In the genomic region with DNA sequence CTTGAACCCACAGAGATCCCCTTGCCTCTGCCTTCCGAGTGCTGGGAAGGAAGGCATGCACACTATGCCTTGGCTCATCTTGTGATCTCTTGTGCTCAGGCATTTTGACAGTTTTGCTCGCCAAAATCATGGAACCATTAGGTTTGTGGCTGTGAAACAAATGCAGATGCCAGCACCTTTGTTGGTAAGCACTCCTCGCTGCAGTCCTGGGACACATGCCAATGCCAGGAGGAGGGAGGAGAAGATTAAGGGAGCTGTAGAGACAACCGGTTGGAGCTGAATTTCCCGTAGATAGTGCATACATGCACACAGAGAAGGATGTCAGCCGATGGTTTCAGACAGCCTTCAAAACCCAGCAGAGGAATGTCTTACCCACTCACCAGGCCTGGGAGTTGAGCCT, we compare ENCODE assay signal across 17 mouse cellular contexts.
DNase-seq lines count a peak whose midpoint lies in the region; ATAC-seq and TF ChIP-seq lines count a peak whose summit lies in the region.
"Had no signal": no experiment of that assay in that cellular context is flagged by ENCODE, and none has a peak within 500 bp of the region (broad histone marks: within the 10 kb centered on the region; RNA-seq: fewer than 3 reads in every experiment).

No protein-coding gene starts in this region.

- no peak overlapping the region for H3K4me2 ChIP-seq in embryonic facial prominence, embryonic 14.5 days (ENCODE audit: low read depth, low read length)
- H3K4me2 ChIP-seq in hindbrain, embryonic 15.5 days = no peak overlapping the region
- H3K4me2 ChIP-seq in neural tube, embryonic 14.5 days (ENCODE audit: low read depth, low read length) = no peak overlapping the region
- no peak overlapping the region for H3K4me2 ChIP-seq in neural tube, embryonic 15.5 days
- H3K4me2 ChIP-seq in forebrain, postnatal 0 days (ENCODE audit: low read depth) = no peak overlapping the region
- H3K4me2 ChIP-seq: embryonic facial prominence, embryonic 15.5 days; heart, embryonic 15.5 days; limb, embryonic 15.5 days; midbrain, embryonic 12.5 days; neural tube, embryonic 12.5 days had no signal

- H3K36me3 ChIP-seq in embryonic facial prominence, embryonic 14.5 days (ENCODE audit: control insufficient read depth, insufficient read depth, low read length) = no peaks in the 10 kb centered on the region
- H3K36me3 ChIP-seq in embryonic facial prominence, embryonic 10.5 days (replicated peaks) = no peaks in the 10 kb centered on the region
- H3K36me3 ChIP-seq in hindbrain, embryonic 15.5 days = no peaks in the 10 kb centered on the region
- H3K36me3 ChIP-seq in hindbrain, embryonic 10.5 days = no peaks in the 10 kb centered on the region
- H3K36me3 ChIP-seq in neural tube, embryonic 14.5 days (ENCODE audit: control insufficient read depth, insufficient read depth, low read length) = no peaks in the 10 kb centered on the region
- H3K36me3 ChIP-seq in neural tube, embryonic 15.5 days = no peaks in the 10 kb centered on the region
- no peaks in the 10 kb centered on the region for H3K36me3 ChIP-seq in forebrain, postnatal 0 days (ENCODE audit: insufficient read depth)
- H3K36me3 ChIP-seq: embryonic facial prominence, embryonic 15.5 days; heart, embryonic 15.5 days; limb, embryonic 15.5 days; midbrain, embryonic 12.5 days; neural tube, embryonic 12.5 days had no signal

- no peak overlapping the region for H3K4me3 ChIP-seq in embryonic facial prominence, embryonic 14.5 days (ENCODE audit: low read depth, low read length)
- no peak overlapping the region for H3K4me3 ChIP-seq in embryonic facial prominence, embryonic 10.5 days
- H3K4me3 ChIP-seq in hindbrain, embryonic 15.5 days = no peak overlapping the region
- H3K4me3 ChIP-seq in hindbrain, embryonic 10.5 days = no peak overlapping the region
- no peak overlapping the region for H3K4me3 ChIP-seq in neural tube, embryonic 14.5 days (ENCODE audit: low read depth, low read length)
- no peak overlapping the region for H3K4me3 ChIP-seq in neural tube, embryonic 15.5 days (replicated peaks)
- no peak overlapping the region for H3K4me3 ChIP-seq in forebrain, postnatal 0 days (ENCODE audit: low read depth, low read length)
- H3K4me3 ChIP-seq: embryonic facial prominence, embryonic 15.5 days; heart, embryonic 15.5 days; limb, embryonic 15.5 days; midbrain, embryonic 12.5 days; neural tube, embryonic 12.5 days had no signal

- H3K27ac ChIP-seq in embryonic facial prominence, embryonic 14.5 days (replicated peaks; ENCODE audit: low read depth, low read length) = no peak overlapping the region
- H3K27ac ChIP-seq in embryonic facial prominence, embryonic 10.5 days (replicated peaks) = no peak overlapping the region
- no peak overlapping the region for H3K27ac ChIP-seq in hindbrain, embryonic 15.5 days (replicated peaks)
- H3K27ac ChIP-seq in hindbrain, embryonic 10.5 days = no peak overlapping the region
- no peak overlapping the region for H3K27ac ChIP-seq in neural tube, embryonic 14.5 days (ENCODE audit: low read depth, low read length)
- H3K27ac ChIP-seq in neural tube, embryonic 15.5 days (replicated peaks) = no peak overlapping the region
- H3K27ac ChIP-seq in forebrain, postnatal 0 days (ENCODE audit: low read depth, low read length) = no peak overlapping the region
- H3K27ac ChIP-seq: embryonic facial prominence, embryonic 15.5 days; heart, embryonic 15.5 days; limb, embryonic 15.5 days; midbrain, embryonic 12.5 days; neural tube, embryonic 12.5 days had no signal

- no peak overlapping the region for H3K9ac ChIP-seq in embryonic facial prominence, embryonic 14.5 days (ENCODE audit: low read depth, low read length)
- H3K9ac ChIP-seq in hindbrain, embryonic 15.5 days = no peak overlapping the region
- no peak overlapping the region for H3K9ac ChIP-seq in neural tube, embryonic 14.5 days (replicated peaks; ENCODE audit: low read depth, low read length)
- H3K9ac ChIP-seq in neural tube, embryonic 15.5 days (replicated peaks) = no peak overlapping the region
- H3K9ac ChIP-seq in forebrain, postnatal 0 days = no peak overlapping the region
- H3K9ac ChIP-seq: embryonic facial prominence, embryonic 15.5 days; heart, embryonic 15.5 days; limb, embryonic 15.5 days; liver, postnatal 0 days; midbrain, embryonic 12.5 days; neural tube, embryonic 12.5 days had no signal

- H3K4me1 ChIP-seq in embryonic facial prominence, embryonic 14.5 days (ENCODE audit: control insufficient read depth, insufficient read depth, low read length) = no peaks in the 10 kb centered on the region
- H3K4me1 ChIP-seq in embryonic facial prominence, embryonic 10.5 days = no peaks in the 10 kb centered on the region
- H3K4me1 ChIP-seq in hindbrain, embryonic 15.5 days (replicated peaks) = no peaks in the 10 kb centered on the region
- H3K4me1 ChIP-seq in hindbrain, embryonic 10.5 days (replicated peaks) = no peaks in the 10 kb centered on the region; the same call in 1 of the 2 replicates
- H3K4me1 ChIP-seq in neural tube, embryonic 14.5 days (ENCODE audit: control insufficient read depth, insufficient read depth, low read length) = no peaks in the 10 kb centered on the region
- no peaks in the 10 kb centered on the region for H3K4me1 ChIP-seq in neural tube, embryonic 15.5 days
- no peaks in the 10 kb centered on the region for H3K4me1 ChIP-seq in forebrain, postnatal 0 days (ENCODE audit: insufficient read depth)
- H3K4me1 ChIP-seq: embryonic facial prominence, embryonic 15.5 days; limb, embryonic 15.5 days; midbrain, embryonic 12.5 days; neural tube, embryonic 12.5 days had no signal

- 60% methylated on average over 6 of the region's 6 CpGs for WGBS in embryonic facial prominence, embryonic 14.5 days
- 86% methylated on average over 6 of the region's 6 CpGs for WGBS in embryonic facial prominence, embryonic 10.5 days
- 55% methylated on average over 6 of the region's 6 CpGs for WGBS in hindbrain, embryonic 15.5 days
- WGBS in hindbrain, embryonic 10.5 days = 86% methylated on average over 6 of the region's 6 CpGs
- 71% methylated on average over 6 of the region's 6 CpGs for WGBS in neural tube, embryonic 14.5 days
- 71% methylated on average over 6 of the region's 6 CpGs for WGBS in neural tube, embryonic 15.5 days
- 28% methylated on average over 6 of the region's 6 CpGs for WGBS in forebrain, postnatal 0 days

- no peaks in the 10 kb centered on the region for H3K9me3 ChIP-seq in embryonic facial prominence, embryonic 14.5 days (ENCODE audit: control insufficient read depth, low read length)
- H3K9me3 ChIP-seq in embryonic facial prominence, embryonic 10.5 days = no peaks in the 10 kb centered on the region
- no peaks in the 10 kb centered on the region for H3K9me3 ChIP-seq in hindbrain, embryonic 15.5 days
- no peaks in the 10 kb centered on the region for H3K9me3 ChIP-seq in hindbrain, embryonic 10.5 days
- no peaks in the 10 kb centered on the region for H3K9me3 ChIP-seq in neural tube, embryonic 14.5 days (ENCODE audit: control insufficient read depth, low read length)
- H3K9me3 ChIP-seq in neural tube, embryonic 15.5 days (replicated peaks) = no peaks in the 10 kb centered on the region
- no peaks in the 10 kb centered on the region for H3K9me3 ChIP-seq in forebrain, postnatal 0 days (ENCODE audit: low read length)
- H3K9me3 ChIP-seq: embryonic facial prominence, embryonic 15.5 days; heart, embryonic 15.5 days; limb, embryonic 15.5 days; midbrain, embryonic 12.5 days; neural tube, embryonic 12.5 days had no signal

- H3K27me3 ChIP-seq in embryonic facial prominence, embryonic 14.5 days (replicated peaks; ENCODE audit: control insufficient read depth, insufficient read depth, low read length) = no peaks in the 10 kb centered on the region
- H3K27me3 ChIP-seq in embryonic facial prominence, embryonic 10.5 days (replicated peaks; ENCODE audit: low read depth, poor library complexity, severe bottlenecking) = no peaks in the 10 kb centered on the region
- H3K27me3 ChIP-seq in hindbrain, embryonic 15.5 days = no peaks in the 10 kb centered on the region
- H3K27me3 ChIP-seq in hindbrain, embryonic 10.5 days (ENCODE audit: insufficient read depth, poor library complexity, severe bottlenecking) = no peaks in the 10 kb centered on the region
- no peaks in the 10 kb centered on the region for H3K27me3 ChIP-seq in neural tube, embryonic 14.5 days (ENCODE audit: control insufficient read depth, insufficient read depth, low read length)
- no peaks in the 10 kb centered on the region for H3K27me3 ChIP-seq in neural tube, embryonic 15.5 days (replicated peaks)
- H3K27me3 ChIP-seq in forebrain, postnatal 0 days (ENCODE audit: insufficient read depth, low read length) = no peaks in the 10 kb centered on the region
- H3K27me3 ChIP-seq: embryonic facial prominence, embryonic 15.5 days; heart, embryonic 15.5 days; limb, embryonic 15.5 days; midbrain, embryonic 12.5 days; neural tube, embryonic 12.5 days; Patski had no signal

- 0 out of 2 replicates have a peak, but pooled peaks have one; percentile 41 for ATAC-seq in embryonic facial prominence, embryonic 14.5 days (ENCODE audit: low read depth)
- peak; percentile 51; the same call in 1 of the 2 replicates for ATAC-seq in hindbrain, embryonic 15.5 days (ENCODE audit: low FRiP score, low read depth)
- 0 out of 2 replicates have a peak, but pooled peaks have one; percentile 24 for ATAC-seq in neural tube, embryonic 14.5 days (ENCODE audit: low read depth)
- no peak for ATAC-seq in neural tube, embryonic 15.5 days (ENCODE audit: low FRiP score)
- ATAC-seq in forebrain, postnatal 0 days = peak; percentile 63
- ATAC-seq: liver, postnatal 0 days; Patski had no signal

- no peak for TF ChIP-seq CTCF in forebrain, postnatal 0 days (IDR thresholded peaks at IDR 0.05; ENCODE audit: low read depth)

- peak; percentile 68 for DNase-seq in embryonic facial prominence, embryonic 14.5 days (ENCODE audit: low spot score)
- no peak for DNase-seq in embryonic facial prominence, embryonic 10.5 days (ENCODE audit: low spot score)
- no peak for DNase-seq in hindbrain, embryonic 10.5 days (ENCODE audit: low spot score)
- DNase-seq in forebrain, postnatal 0 days = peak; percentile 48
- no peak for DNase-seq in retina, embryonic 14.5 days (ENCODE audit: low spot score)
- DNase-seq: liver, postnatal 0 days; lung, postnatal 4 days; thymus, adult 18-20 months had no signal

Comparison
In these comparisons a context has a peak if more than half of its experiments do, and no peak if none do; other contexts are left out.
1. DNase-seq: peak in embryonic facial prominence, embryonic 14.5 days (single experiment) and forebrain, postnatal 0 days (single experiment); none in embryonic facial prominence, embryonic 10.5 days (single experiment), hindbrain, embryonic 10.5 days (single experiment) and retina, embryonic 14.5 days (single experiment).